Mouse (Mus musculus): Measurements from ENCODE around the gene Unc13b. TPM values are rescaled to one million over a fixed set of nuclear protein-coding genes. Genes with fewer than 3 reads are reported as not detected.
"Not testable (repeated sequence)": the region's sequence is repeated elsewhere in the genome, so short reads cannot be mapped to it uniquely, and the experiment has no call there.

Unc13b gene
- total RNA-seq, 2 experiments from 2014 or later: 1.2 to 1.9 TPM

DNA sequence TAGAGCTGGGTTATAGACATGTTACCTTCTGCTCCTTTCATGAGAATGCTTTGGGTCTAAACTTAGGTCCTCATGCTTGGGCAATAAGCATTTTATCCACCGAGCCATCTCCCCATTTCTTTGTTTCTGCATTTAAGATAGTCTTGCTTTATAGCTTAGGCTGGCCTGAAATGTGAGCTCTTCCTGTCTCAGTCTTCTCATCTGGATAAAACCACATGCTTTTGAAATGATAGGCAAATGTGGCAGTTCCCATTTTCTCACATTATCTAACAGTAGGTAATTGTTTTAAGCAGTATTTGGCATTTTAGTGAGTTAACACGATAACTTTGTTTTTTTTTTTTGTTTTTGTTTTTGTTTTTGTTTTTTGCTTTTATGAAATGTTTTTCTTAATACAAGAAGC lies 31.2 kb downstream of the Unc13b start:
- no peak for DNase-seq (ENCODE audit: low spot score)

DNA sequence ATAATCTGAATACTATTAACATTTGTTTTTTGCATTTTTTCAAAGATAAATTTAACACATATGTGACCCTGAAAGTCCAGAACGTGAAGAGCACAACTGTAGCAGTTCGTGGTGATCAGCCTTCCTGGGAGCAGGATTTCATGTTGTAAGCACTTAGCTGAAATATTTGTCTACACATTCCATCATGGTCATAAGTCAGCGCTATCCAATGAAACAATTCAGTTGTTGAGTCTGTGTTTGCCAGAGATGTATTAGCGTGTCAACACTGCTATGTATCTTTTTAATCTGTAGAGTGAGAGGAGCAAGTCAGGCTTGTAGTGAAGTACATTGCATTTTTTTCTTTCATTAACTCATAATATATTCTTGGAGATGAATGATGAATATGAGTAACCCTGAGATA lies 32.4 kb downstream of the Unc13b start:
- no peak for DNase-seq (ENCODE audit: low spot score)

DNA sequence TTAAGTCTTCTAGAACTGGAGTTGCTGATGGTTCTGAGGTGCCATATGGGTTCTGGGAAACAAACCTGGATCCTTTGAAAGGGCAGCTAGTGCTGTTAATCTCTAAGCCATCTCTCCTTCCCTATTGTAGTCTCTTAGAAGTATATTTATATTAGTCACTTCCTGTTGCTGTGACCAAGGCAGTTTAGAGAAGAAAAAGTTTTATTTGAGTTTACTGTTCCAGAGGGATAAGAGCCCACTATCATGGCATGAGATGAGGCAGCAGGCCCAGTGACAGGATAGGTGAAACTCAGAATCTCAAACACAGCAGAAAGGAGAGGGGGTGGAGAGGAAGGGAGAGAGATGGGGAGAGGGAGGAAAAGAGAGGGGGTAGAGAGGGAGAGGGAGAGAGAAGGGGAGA lies 54.7 kb downstream of the Unc13b start:
- DNase-seq (ENCODE audit: low spot score): no peak

GRCm38 (mm10) chr4:43114512-43114911 lies 55.8 kb downstream of the Unc13b start:
- no peak for DNase-seq (ENCODE audit: low spot score)

DNA sequence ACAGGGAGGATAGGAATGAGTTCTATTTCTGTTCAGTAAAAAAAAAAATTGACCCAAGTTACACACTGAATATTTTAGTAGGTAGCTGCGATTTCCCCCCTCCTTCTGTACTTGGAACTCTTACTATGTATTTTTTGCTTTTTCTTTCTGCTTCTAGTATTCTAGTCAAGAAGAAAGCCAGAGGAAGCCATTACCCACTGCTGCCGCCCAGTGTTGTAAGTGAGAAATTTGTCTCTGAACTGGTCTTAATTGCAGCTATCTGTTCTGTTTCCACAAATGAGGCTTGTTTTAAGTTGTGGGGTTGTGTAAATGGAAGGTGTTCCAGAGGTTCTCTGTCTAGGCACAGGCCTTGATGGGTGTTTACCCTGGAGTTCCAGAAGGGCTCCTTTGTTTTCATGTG lies 56.2 kb downstream of the Unc13b start:
- peak; percentile 20 for DNase-seq (ENCODE audit: low spot score)

DNA sequence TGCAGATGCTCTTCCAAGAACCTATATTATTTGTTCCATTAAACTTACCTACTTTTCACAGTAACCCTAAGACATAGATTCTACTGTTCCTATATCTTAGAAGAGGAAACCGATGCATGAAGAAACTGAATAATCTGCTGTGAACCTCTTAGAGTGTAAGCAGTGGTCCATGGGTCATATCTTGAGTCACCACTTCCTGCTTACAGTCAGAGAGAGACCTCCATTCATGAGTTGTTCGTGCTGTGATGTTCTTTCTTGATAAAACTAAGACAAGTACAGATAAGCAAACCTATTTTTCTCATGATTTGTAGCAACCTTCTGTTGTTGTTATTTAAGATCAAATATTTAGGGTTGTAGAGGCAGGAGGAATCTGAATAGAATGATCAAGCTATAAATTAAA lies 57.5 kb downstream of the Unc13b start:
- DNase-seq (ENCODE audit: low spot score): no peak

- no peak for DNase-seq (ENCODE audit: low spot score)
These were observed 71.0 kb downstream of the Unc13b start for GRCm38 (mm10) chr4:43129750-43130149.

DNA sequence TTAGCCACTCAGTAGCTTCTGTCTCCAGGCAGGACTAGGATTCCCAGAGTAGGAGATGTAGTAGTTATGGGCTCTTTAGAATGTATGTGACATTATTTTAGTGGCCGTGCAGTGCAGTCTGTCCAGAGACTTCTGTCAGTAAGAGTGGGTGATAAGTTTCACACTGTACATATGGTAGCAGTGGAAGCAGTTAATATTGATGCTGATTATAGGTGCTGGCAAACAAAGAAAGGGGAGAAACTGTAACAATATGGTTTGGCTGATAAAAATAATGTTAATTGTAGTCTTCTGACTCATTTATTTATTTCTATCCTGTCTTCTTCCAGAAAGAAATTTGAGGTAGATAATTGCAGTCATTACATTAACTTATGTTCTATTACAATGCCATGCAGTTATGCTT lies 83.9 kb downstream of the Unc13b start:
- no peak for DNase-seq (ENCODE audit: low spot score)

DNA sequence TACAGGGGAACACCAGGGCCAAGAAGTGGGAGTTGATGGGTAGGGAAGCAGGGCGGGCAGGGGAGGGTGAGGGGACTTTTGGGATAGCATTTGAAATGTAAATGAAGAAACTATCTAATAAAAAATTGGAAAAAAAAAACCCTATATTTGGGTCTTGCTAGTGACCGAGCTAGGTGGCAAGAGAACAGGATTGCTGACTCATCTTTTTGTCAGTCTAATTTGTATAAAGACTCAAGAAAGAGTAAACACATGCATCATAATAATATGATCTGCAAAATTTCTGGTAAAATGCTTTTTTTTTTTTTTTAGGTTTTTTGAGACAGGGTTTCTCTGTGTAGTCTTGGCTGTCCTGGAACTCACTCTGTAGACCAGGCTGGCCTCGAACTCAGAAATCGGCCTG lies 93.7 kb downstream of the Unc13b start:
- not testable (repeated sequence) for DNase-seq (ENCODE audit: low spot score)

GRCm38 (mm10) chr4:43160045-43160444 lies 101.3 kb downstream of the Unc13b start:
- DNase-seq (ENCODE audit: low spot score): no peak

GRCm38 (mm10) chr4:43161124-43161657 lies 102.4 kb downstream of the Unc13b start:
- DNase-seq (ENCODE audit: low spot score): no peak

DNA sequence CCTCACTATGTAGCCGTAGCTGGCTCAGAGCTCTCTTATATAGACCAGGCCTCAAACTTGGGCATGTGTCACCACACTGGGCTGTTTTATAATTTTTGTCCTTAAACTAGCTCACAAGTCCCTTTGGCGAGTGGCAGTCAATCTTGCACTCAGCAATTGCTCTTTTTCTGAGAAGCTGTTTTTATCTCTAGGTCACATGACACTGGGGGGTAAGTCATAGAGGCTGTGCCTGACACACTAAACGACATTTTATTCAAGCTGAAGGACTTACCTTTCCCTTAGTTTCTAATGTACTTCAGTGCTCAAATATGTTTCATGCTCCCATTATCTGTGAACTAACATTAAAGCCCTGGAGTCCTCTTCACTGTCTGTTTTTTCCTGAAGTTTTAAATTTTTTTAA lies 104.5 kb downstream of the Unc13b start:
- no peak for DNase-seq (ENCODE audit: low spot score)

- DNase-seq (ENCODE audit: low spot score): no peak
These were observed 106.8 kb downstream of the Unc13b start for GRCm38 (mm10) chr4:43165403-43166005.

DNA sequence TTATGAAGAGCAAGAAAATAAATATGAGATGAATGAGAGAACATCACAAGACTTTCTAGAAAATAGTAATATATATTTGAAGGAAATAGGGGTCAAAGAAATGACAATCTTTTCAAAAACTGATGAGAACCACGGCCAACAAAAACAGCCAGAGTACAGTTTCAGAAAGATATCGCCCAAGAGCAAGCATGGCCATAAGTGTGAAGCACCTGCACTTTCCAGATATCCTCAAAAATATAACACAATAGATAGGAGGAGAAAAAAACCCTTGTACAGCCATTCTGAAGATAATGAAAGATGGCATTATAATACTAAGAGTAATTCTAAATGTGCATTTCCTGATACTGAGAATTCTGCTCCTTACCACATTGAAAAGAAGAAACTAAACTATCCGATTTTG lies 111.3 kb downstream of the Unc13b start:
- no peak for DNase-seq (ENCODE audit: low spot score)

GRCm38 (mm10) chr4:43177126-43177525 lies 118.4 kb downstream of the Unc13b start:
- DNase-seq (ENCODE audit: low spot score): peak; percentile 57

- no peak for DNase-seq (ENCODE audit: low spot score)
These were observed 123.9 kb downstream of the Unc13b start for GRCm38 (mm10) chr4:43182474-43183168.

DNA sequence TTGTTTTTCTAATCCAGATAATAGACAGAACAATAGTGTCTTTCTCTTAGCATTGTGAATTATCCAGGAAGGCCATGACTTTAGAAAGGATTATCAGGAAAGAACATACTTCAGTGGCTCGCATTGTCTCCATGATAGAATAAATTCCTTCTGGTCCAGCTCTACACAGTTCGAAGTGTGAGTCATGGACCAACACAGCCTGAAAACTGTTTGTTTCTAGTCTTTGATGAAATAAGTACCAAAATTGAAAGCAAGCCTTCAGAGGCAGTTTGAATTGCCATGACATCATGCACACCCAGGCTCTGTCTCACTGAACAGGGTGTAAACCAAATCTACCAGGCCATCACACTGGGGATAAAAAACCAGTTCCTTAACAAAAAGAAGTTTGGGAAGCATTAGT lies 128.7 kb downstream of the Unc13b start:
- DNase-seq (ENCODE audit: low spot score): no peak

- DNase-seq (ENCODE audit: low spot score): no peak
These were observed 130.6 kb downstream of the Unc13b start for GRCm38 (mm10) chr4:43189381-43189780.

DNA sequence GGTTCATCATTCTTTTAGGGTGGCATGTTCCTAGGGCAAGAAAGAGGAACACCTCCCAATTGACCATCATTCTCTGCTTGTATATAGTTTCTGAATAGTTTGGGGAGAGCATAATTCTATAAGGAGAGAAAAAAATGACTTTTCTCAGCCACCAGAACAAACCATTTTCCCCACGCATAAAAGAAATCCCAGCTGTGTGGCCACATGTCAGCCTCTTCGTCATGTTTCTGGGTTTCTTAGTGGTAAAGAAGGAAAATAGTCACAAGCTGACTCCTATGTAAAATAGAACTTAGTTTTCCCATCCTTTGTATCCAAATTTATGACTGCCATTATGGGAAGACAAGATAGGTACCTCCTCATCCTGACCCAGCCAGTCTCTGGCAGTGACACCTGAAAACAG lies 146.2 kb downstream of the Unc13b start:
- no peak for DNase-seq (ENCODE audit: low spot score)

GRCm38 (mm10) chr4:43205571-43205970 lies 146.8 kb downstream of the Unc13b start:
- DNase-seq (ENCODE audit: low spot score): no peak

DNA sequence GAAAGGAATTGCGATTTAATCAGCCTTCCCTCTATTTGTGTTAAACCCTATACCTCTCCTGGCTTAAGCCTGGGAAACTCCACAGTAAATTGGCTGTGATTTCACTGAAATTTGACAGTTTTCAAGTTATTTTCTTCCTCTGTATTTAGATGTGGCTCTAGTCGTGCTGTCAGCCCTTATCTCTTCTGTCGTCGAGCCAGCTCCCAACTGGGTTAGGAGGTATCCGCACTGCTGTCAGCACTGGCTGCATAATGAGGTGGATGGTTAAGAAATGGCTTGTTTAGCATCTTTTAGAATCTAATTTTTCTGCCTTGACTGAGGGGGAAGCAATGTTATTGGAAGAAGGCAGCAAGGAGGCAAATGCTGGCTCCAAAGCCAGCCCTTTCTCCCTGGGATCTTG lies 148.2 kb downstream of the Unc13b start:
- DNase-seq (ENCODE audit: low spot score): no peak

- DNase-seq (ENCODE audit: low spot score): no peak
These were observed 150.4 kb downstream of the Unc13b start for GRCm38 (mm10) chr4:43209081-43209579.

DNA sequence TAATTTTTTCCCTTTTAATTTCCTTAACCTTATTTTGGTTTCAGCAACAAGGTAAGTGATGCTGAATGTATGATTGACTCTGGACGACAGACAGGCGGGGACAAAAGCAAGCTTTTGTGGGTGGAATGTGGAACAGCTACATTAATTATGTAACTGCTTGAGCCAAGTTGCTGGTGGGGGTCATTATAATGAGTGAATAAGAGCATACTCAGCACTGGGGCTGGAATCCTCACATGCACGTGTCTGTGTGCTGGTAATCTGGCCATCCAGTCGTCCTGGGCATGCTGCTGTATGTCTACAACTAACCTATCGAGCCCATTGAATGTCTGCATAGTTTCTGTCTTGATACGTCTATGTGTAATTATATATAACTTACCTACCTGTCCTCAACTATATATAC lies 150.9 kb downstream of the Unc13b start:
- no peak for DNase-seq (ENCODE audit: low spot score)

All from gastrocnemius, adult 18-20 months (tissue).